Mouse (Mus musculus): ENCODE results near the gene Podn. TPM values are rescaled to one million over a fixed set of nuclear protein-coding genes. Genes with fewer than 3 reads are reported as not detected.

Podn gene
- total and polyA plus RNA-seq, 2 experiments from 2014 or later = 1.2 to 4.0 TPM

DNA sequence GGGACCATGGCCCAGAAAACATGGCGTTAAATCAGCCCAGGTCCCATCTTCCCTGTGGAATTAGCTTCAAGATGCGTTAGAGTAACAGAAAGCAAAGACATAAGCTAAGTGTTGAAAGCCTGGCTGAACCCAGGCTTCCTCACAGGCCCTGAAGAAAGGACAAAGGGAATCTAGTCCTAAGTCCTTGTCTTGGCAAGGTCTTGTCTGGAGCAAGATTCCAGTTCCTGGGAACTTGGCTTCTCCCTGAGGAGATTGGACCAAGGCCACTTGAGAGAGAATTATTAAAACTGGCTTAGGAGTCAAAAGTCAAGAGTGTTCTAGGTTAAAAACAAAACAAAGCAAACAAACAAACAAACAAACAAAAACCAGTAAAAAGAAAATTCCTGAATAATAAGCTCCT is 32.1 kb upstream of the Podn start:
- no peak overlapping the region for H3K9ac ChIP-seq (replicated peaks; ENCODE audit: low read length)
- no peaks in the 10 kb centered on the region for H3K27me3 ChIP-seq (ENCODE audit: insufficient read depth, low read length)
- no peak overlapping the region for H3K4me2 ChIP-seq (ENCODE audit: low read depth, low read length)
- DNase-seq (ENCODE audit: low spot score) = no peak
- TF ChIP-seq CTCF (IDR thresholded peaks at IDR 0.05; ENCODE audit: low read depth) = no peak
- H3K36me3 ChIP-seq (ENCODE audit: insufficient read depth, low read length) = no peaks in the 10 kb centered on the region
- ATAC-seq = no peak
- H3K27ac ChIP-seq = no peak overlapping the region
- H3K4me1 ChIP-seq (ENCODE audit: insufficient read depth, low read length) = no peaks in the 10 kb centered on the region
- H3K4me3 ChIP-seq (ENCODE audit: low read length) = no peak overlapping the region
- 91% methylated on average over 2 of the region's 2 CpGs for WGBS
- H3K9me3 ChIP-seq (ENCODE audit: low read length) = peaks cover 3% of the 10 kb centered on the region; the same call in 1 of the 2 replicates

DNA sequence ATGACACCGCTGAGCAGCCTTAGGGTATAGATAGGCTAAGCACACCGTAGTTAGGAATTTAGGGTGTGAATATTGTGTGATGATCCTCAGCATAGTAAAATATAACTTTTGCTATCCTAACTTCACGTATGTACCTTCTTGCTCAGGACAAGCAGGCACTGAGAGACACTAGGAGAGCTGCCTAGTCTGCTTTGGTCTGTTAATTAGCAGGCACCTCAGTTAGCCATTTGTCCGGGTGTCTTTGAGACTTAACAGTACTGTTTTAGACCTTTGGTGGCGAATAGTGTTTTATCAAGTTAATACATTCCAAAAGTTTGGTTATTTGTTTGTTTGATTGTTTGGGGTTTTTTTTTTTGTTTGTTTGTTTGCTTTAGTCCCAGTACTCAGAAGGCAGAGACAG is 31.3 kb upstream of the Podn start:
- ATAC-seq (no peak), DNase-seq (ENCODE audit: low spot score) (no peak)
- Histone ChIP-seq H3K27ac (no peak overlapping the region), H3K27me3 (ENCODE audit: insufficient read depth, low read length) (no peaks in the 10 kb centered on the region), H3K4me2 (ENCODE audit: low read depth, low read length) (no peak overlapping the region), H3K36me3 (ENCODE audit: insufficient read depth, low read length) (no peaks in the 10 kb centered on the region), H3K9ac (replicated peaks; ENCODE audit: low read length) (no peak overlapping the region), H3K9me3 (ENCODE audit: low read length) (peaks cover 3% of the 10 kb centered on the region; the same call in 1 of the 2 replicates), H3K4me3 (ENCODE audit: low read length) (no peak overlapping the region), H3K4me1 (ENCODE audit: insufficient read depth, low read length) (no peaks in the 10 kb centered on the region)
- WGBS = 91% methylated on average over 5 of the region's 5 CpGs
- no peak for TF ChIP-seq CTCF (IDR thresholded peaks at IDR 0.05; ENCODE audit: low read depth)

DNA sequence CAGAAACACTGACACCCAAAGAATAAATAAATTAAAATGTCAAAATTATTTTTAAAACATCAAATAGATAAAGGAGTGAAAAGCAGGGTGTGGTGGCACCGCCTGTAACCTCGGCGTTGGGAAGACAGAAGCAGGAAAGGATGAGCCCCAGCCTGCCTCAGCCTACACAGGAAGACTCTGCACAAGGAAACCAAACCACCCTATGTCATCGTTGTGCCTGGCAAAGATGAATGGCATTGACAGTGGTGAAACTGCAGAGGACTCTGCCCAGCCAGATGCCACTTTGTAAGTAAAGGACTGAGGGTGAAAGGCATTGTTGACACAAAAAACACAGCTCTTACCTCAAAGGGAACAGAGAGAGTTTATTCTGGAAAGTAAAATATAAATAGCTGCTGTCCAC is 30.0 kb upstream of the Podn start:
- Histone ChIP-seq H3K4me2 (ENCODE audit: low read depth, low read length) (no peak overlapping the region), H3K36me3 (ENCODE audit: insufficient read depth, low read length) (no peaks in the 10 kb centered on the region), H3K27me3 (ENCODE audit: insufficient read depth, low read length) (no peaks in the 10 kb centered on the region), H3K9ac (replicated peaks; ENCODE audit: low read length) (no peak overlapping the region), H3K27ac (no peak overlapping the region), H3K4me1 (ENCODE audit: insufficient read depth, low read length) (no peaks in the 10 kb centered on the region), H3K9me3 (ENCODE audit: low read length) (peaks cover 3% of the 10 kb centered on the region; the same call in 1 of the 2 replicates), H3K4me3 (ENCODE audit: low read length) (no peak overlapping the region)
- ATAC-seq = no peak
- no peak for TF ChIP-seq CTCF (IDR thresholded peaks at IDR 0.05; ENCODE audit: low read depth)
- no peak for DNase-seq (ENCODE audit: low spot score)
- 86% methylated on average over 4 of the region's 4 CpGs for WGBS

DNA sequence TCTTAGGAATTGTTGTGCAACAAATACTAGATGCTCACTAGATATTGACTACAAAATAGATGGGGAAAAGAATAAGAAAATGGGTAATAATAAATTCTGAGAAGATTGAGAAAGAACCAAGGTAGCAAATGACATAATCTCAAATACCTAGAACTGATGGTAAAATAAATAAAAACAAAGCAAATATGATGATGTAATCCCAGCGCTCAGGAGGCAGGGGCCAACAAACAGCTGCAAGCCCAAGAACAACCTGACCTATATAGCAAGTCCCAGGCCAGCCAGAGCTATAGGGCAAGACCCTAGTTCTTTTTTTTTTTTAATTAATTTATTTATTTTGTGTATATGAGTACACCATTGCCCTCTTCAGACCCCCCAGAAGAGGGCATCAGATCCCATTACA is 27.9 kb upstream of the Podn start:
- Histone ChIP-seq H3K36me3 (ENCODE audit: insufficient read depth, low read length) (no peaks in the 10 kb centered on the region), H3K4me3 (ENCODE audit: low read length) (no peak overlapping the region), H3K4me1 (ENCODE audit: insufficient read depth, low read length) (no peaks in the 10 kb centered on the region), H3K9ac (replicated peaks; ENCODE audit: low read length) (no peak overlapping the region), H3K27ac (no peak overlapping the region), H3K4me2 (ENCODE audit: low read depth, low read length) (no peak overlapping the region), H3K9me3 (ENCODE audit: low read length) (no peaks in the 10 kb centered on the region), H3K27me3 (ENCODE audit: insufficient read depth, low read length) (no peaks in the 10 kb centered on the region)
- no peak for DNase-seq (ENCODE audit: low spot score)
- TF ChIP-seq CTCF (IDR thresholded peaks at IDR 0.05; ENCODE audit: low read depth) = no peak
- ATAC-seq = no peak
- 92% methylated on average over 1 of the region's 1 CpGs for WGBS

DNA sequence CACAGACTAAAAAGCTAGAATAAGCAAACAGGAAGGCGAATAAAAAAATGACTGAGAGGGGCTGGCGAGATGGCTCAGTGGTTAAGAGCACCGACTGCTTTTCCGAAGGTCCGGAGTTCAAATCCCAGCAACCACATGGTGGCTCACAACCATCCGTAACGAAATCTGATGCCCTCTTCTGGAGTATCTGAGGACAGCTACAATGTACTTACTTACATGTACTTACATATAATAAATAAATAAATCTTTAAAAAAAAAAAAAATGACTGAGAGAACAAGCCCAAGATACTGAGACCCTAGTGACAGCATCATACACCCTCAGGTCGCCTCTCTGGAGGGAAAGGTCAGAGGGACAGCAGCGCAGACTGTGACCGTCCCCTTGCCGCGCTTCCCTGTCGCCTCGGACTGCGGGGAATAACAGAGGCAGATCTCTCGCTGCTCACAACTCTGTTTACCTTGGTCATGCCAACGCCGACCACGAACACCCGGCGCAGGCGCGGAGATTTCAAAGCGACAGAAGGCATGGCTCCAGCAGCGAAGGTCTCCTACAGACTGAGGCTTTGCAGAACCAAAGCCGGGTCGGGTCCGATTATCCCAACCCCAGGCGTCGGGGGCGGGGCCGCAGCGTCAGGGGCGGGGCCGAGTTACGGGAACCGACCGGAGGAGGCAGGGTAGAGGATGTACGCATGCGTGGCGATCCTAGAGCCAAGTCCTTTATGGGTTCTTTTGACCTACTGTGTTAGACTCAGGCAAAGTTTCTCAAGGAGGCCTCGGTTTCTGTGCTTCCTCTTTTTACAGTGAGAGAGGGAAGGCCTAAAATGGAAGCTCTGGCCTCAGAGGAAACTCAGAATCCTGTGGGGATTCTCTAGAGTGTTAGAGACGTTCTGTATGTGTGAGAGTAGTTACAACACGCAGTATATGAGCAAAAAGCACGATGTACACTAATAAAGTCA is 22.0 kb upstream of the Podn start:
- peak; percentile 13; the same call in 1 of the 2 replicates for TF ChIP-seq CTCF (IDR thresholded peaks at IDR 0.05; ENCODE audit: low read depth)
- ATAC-seq = peak; percentile 94
- 12% methylated on average over 43 of the region's 45 CpGs for WGBS

DNA sequence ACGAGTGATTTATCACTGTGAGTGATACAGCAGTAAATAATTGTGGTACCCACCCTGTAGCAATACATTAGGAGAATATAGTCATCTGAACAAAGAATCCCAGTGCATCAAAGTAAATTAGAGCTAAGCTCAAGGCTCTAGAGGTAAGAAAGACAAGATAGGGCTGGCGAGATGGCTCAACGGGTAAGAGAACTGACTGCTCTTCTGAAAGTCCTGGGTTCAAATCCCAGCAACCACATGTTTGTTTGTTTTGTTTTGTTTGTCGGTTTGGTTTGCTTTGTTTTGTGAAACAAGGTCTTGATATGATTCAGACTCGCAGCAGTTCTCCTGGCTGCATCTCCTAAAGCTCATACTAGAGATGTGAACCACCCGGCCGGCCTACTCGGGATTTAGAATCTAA is 21.2 kb upstream of the Podn start:
- TF ChIP-seq CTCF (IDR thresholded peaks at IDR 0.05; ENCODE audit: low read depth) = no peak
- ATAC-seq (no peak), DNase-seq (ENCODE audit: low spot score) (no peak)
- Histone ChIP-seq H3K4me1 (ENCODE audit: insufficient read depth, low read length) (no peaks in the 10 kb centered on the region), H3K4me3 (ENCODE audit: low read length) (no peak overlapping the region), H3K9me3 (ENCODE audit: low read length) (no peaks in the 10 kb centered on the region), H3K27ac (no peak overlapping the region), H3K9ac (replicated peaks; ENCODE audit: low read length) (no peak overlapping the region), H3K36me3 (ENCODE audit: insufficient read depth, low read length) (no peaks in the 10 kb centered on the region), H3K4me2 (ENCODE audit: low read depth, low read length) (no peak overlapping the region), H3K27me3 (ENCODE audit: insufficient read depth, low read length) (no peaks in the 10 kb centered on the region)
- WGBS = 89% methylated on average over 8 of the region's 8 CpGs

More for the DNA sequence above, 22.0 kb upstream of the Podn start:
- no peaks in the 10 kb centered on the region for H3K4me1 ChIP-seq (ENCODE audit: insufficient read depth, low read length)
- H3K27me3 ChIP-seq (ENCODE audit: insufficient read depth, low read length) = no peaks in the 10 kb centered on the region
- peak overlapping the region; percentile 63 for H3K9ac ChIP-seq (replicated peaks; ENCODE audit: low read length)
- peak overlapping the region; percentile 60 for H3K4me2 ChIP-seq (ENCODE audit: low read depth, low read length)
- peak; percentile 92 for DNase-seq (ENCODE audit: low spot score)
- H3K9me3 ChIP-seq (ENCODE audit: low read length) = no peaks in the 10 kb centered on the region
- peak overlapping the region; percentile 27; the same call in 1 of the 2 replicates for H3K27ac ChIP-seq
- no peaks in the 10 kb centered on the region for H3K36me3 ChIP-seq (ENCODE audit: insufficient read depth, low read length)
- H3K4me3 ChIP-seq (ENCODE audit: low read length) = peak overlapping the region; percentile 56

DNA sequence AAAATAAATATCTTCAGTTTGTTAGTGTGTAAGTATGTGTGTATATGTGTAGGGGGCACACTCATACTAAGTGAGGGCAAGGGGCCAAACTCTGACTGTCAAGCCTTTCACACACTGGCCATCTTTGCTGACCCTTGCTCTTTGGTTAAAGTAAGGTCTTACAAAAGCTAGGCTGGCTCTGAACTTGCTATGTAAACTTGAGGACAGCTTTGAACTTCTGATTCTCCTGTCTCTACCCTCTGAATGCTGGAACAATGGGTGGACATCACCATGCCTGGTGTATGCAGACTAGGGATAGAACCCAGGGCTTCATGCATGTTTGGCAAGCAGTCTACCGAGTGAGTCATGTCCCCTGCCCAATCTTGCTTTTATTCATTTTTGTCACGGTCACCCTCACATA is 20.2 kb upstream of the Podn start:
- Histone ChIP-seq H3K4me1 (ENCODE audit: insufficient read depth, low read length) (no peaks in the 10 kb centered on the region), H3K4me2 (ENCODE audit: low read depth, low read length) (no peak overlapping the region), H3K9ac (replicated peaks; ENCODE audit: low read length) (no peak overlapping the region), H3K4me3 (ENCODE audit: low read length) (no peak overlapping the region), H3K36me3 (ENCODE audit: insufficient read depth, low read length) (no peaks in the 10 kb centered on the region), H3K27ac (no peak overlapping the region), H3K9me3 (ENCODE audit: low read length) (no peaks in the 10 kb centered on the region), H3K27me3 (ENCODE audit: insufficient read depth, low read length) (no peaks in the 10 kb centered on the region)
- TF ChIP-seq CTCF (IDR thresholded peaks at IDR 0.05; ENCODE audit: low read depth) = no peak
- DNase-seq (ENCODE audit: low spot score) (no peak), ATAC-seq (no peak)
- 79% methylated on average over 2 of the region's 2 CpGs for WGBS

Measured in hindbrain, postnatal 0 days (tissue).